Mouse (Mus musculus): ENCODE data around the gene Col6a4. TPM values are rescaled to one million over a fixed set of nuclear protein-coding genes. Genes with fewer than 3 reads are reported as not detected.

Gene Col6a4
- polyA plus RNA-seq, 1 experiment = 2.1 TPM

- no peak for TF ChIP-seq POLR2A (IDR thresholded peaks at IDR 0.05; ENCODE audit: borderline replicate concordance, extremely low read depth, insufficient read depth, insufficient read length, poor library complexity, severe bottlenecking)
- peak; percentile 58; the same call in 1 of the 2 replicates for TF ChIP-seq CTCF (IDR thresholded peaks at IDR 0.05; ENCODE audit: borderline replicate concordance, extremely low read depth, insufficient read depth, insufficient read length)
- peak; percentile 68 for DNase-seq (ENCODE audit: low read depth)
Measured at GRCm38 (mm10) chr9:105988096-105988495, 108.5 kb downstream of the Col6a4 start.

GRCm38 (mm10) chr9:105984931-105985519 lies 111.6 kb downstream of the Col6a4 start:
- peak; percentile 76 for DNase-seq (ENCODE audit: low read depth)
- TF ChIP-seq POLR2A (IDR thresholded peaks at IDR 0.05; ENCODE audit: borderline replicate concordance, extremely low read depth, insufficient read depth, insufficient read length, poor library complexity, severe bottlenecking) (no peak), CTCF (IDR thresholded peaks at IDR 0.05; ENCODE audit: borderline replicate concordance, extremely low read depth, insufficient read depth, insufficient read length) (peak; percentile 1; the same call in 1 of the 2 replicates)

- TF ChIP-seq POLR2A (IDR thresholded peaks at IDR 0.05; ENCODE audit: borderline replicate concordance, extremely low read depth, insufficient read depth, insufficient read length, poor library complexity, severe bottlenecking) = no peak
- no peak for TF ChIP-seq CTCF (IDR thresholded peaks at IDR 0.05; ENCODE audit: borderline replicate concordance, extremely low read depth, insufficient read depth, insufficient read length)
- no peak for DNase-seq (ENCODE audit: low read depth)
Measured at GRCm38 (mm10) chr9:105978479-105978878, 118.1 kb downstream of the Col6a4 start.

- DNase-seq (ENCODE audit: low read depth) = no peak
- TF ChIP-seq POLR2A (IDR thresholded peaks at IDR 0.05; ENCODE audit: borderline replicate concordance, extremely low read depth, insufficient read depth, insufficient read length, poor library complexity, severe bottlenecking) (no peak), CTCF (IDR thresholded peaks at IDR 0.05; ENCODE audit: borderline replicate concordance, extremely low read depth, insufficient read depth, insufficient read length) (no peak)
Measured at GRCm38 (mm10) chr9:105976871-105977270, 119.7 kb downstream of the Col6a4 start.

- TF ChIP-seq CTCF (IDR thresholded peaks at IDR 0.05; ENCODE audit: borderline replicate concordance, extremely low read depth, insufficient read depth, insufficient read length) (no peak), POLR2A (IDR thresholded peaks at IDR 0.05; ENCODE audit: borderline replicate concordance, extremely low read depth, insufficient read depth, insufficient read length, poor library complexity, severe bottlenecking) (no peak)
Measured at GRCm38 (mm10) chr9:105976314-105976713, 120.3 kb downstream of the Col6a4 start.

GRCm38 (mm10) chr9:105973736-105974135 lies 122.8 kb downstream of the Col6a4 start:
- no peak for DNase-seq (ENCODE audit: low read depth)
- TF ChIP-seq POLR2A (IDR thresholded peaks at IDR 0.05; ENCODE audit: borderline replicate concordance, extremely low read depth, insufficient read depth, insufficient read length, poor library complexity, severe bottlenecking) (no peak), CTCF (IDR thresholded peaks at IDR 0.05; ENCODE audit: borderline replicate concordance, extremely low read depth, insufficient read depth, insufficient read length) (no peak)

More at GRCm38 (mm10) chr9:105976314-105976713, 120.3 kb downstream of the Col6a4 start:
- no peak for DNase-seq (ENCODE audit: low read depth)

GRCm38 (mm10) chr9:105972031-105972430 lies 124.6 kb downstream of the Col6a4 start:
- TF ChIP-seq POLR2A (IDR thresholded peaks at IDR 0.05; ENCODE audit: borderline replicate concordance, extremely low read depth, insufficient read depth, insufficient read length, poor library complexity, severe bottlenecking) (no peak), CTCF (IDR thresholded peaks at IDR 0.05; ENCODE audit: borderline replicate concordance, extremely low read depth, insufficient read depth, insufficient read length) (no peak)
- DNase-seq (ENCODE audit: low read depth) = no peak

- TF ChIP-seq CTCF (IDR thresholded peaks at IDR 0.05; ENCODE audit: borderline replicate concordance, extremely low read depth, insufficient read depth, insufficient read length) (no peak), POLR2A (IDR thresholded peaks at IDR 0.05; ENCODE audit: borderline replicate concordance, extremely low read depth, insufficient read depth, insufficient read length, poor library complexity, severe bottlenecking) (no peak)
- DNase-seq (ENCODE audit: low read depth) = no peak
Measured at GRCm38 (mm10) chr9:105971351-105971894, 125.2 kb downstream of the Col6a4 start.

GRCm38 (mm10) chr9:105970901-105971300 lies 125.7 kb downstream of the Col6a4 start:
- TF ChIP-seq CTCF (IDR thresholded peaks at IDR 0.05; ENCODE audit: borderline replicate concordance, extremely low read depth, insufficient read depth, insufficient read length) (no peak), POLR2A (IDR thresholded peaks at IDR 0.05; ENCODE audit: borderline replicate concordance, extremely low read depth, insufficient read depth, insufficient read length, poor library complexity, severe bottlenecking) (no peak)
- no peak for DNase-seq (ENCODE audit: low read depth)

GRCm38 (mm10) chr9:105967976-105968375 lies 128.6 kb downstream of the Col6a4 start:
- no peak for DNase-seq (ENCODE audit: low read depth)
- TF ChIP-seq POLR2A (IDR thresholded peaks at IDR 0.05; ENCODE audit: borderline replicate concordance, extremely low read depth, insufficient read depth, insufficient read length, poor library complexity, severe bottlenecking) (no peak), CTCF (IDR thresholded peaks at IDR 0.05; ENCODE audit: borderline replicate concordance, extremely low read depth, insufficient read depth, insufficient read length) (no peak)

- no peak for DNase-seq (ENCODE audit: low read depth)
- TF ChIP-seq CTCF (IDR thresholded peaks at IDR 0.05; ENCODE audit: borderline replicate concordance, extremely low read depth, insufficient read depth, insufficient read length) (no peak), POLR2A (IDR thresholded peaks at IDR 0.05; ENCODE audit: borderline replicate concordance, extremely low read depth, insufficient read depth, insufficient read length, poor library complexity, severe bottlenecking) (no peak)
Measured at GRCm38 (mm10) chr9:105960533-105960932, 136.1 kb downstream of the Col6a4 start, which contains the start of gene Col6a5. Gene Col6a5 (minus strand): TSS chr9:105960643.

- no peak for DNase-seq (ENCODE audit: low read depth)
- TF ChIP-seq POLR2A (IDR thresholded peaks at IDR 0.05; ENCODE audit: borderline replicate concordance, extremely low read depth, insufficient read depth, insufficient read length, poor library complexity, severe bottlenecking) = no peak
- no peak for TF ChIP-seq CTCF (IDR thresholded peaks at IDR 0.05; ENCODE audit: borderline replicate concordance, extremely low read depth, insufficient read depth, insufficient read length)
Measured at GRCm38 (mm10) chr9:105959116-105959515, 137.5 kb downstream of the Col6a4 start.

Measured in brain, embryonic 14.5 days (tissue).